24 mouse cellular contexts compared by ENCODE assay signal in the genomic region with DNA sequence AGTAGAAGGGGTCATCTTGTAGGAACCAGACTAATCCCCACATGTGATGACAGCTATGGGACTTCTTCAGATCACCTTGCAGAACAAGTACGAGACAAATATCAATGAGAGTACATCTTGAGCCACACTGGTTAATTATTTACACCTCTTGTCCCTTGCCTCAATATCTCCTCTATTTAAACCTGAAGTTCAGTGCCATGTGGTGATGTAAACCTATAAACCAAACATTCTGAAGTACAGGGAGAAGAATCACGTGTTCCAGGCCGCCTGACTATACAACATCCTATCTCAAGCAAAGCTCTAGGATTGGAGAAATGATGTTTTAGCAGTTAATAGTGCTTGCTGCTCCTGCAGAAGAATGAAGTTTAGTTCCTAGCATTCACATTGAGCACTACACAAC. TPM values are rescaled to one million over a fixed set of nuclear protein-coding genes. Genes with fewer than 3 reads are reported as not detected.
A peak's percentile ranks its signal among the peaks of the same experiment; 100 is the strongest.
DNase-seq lines count a peak whose midpoint lies in the region; ATAC-seq and TF ChIP-seq lines count a peak whose summit lies in the region.
"Had no signal": no experiment of that assay in that cellular context is flagged by ENCODE, and none has a peak within 500 bp of the region (broad histone marks: within the 10 kb centered on the region; RNA-seq: fewer than 3 reads in every experiment).

No protein-coding gene starts in this region.

- H3K4me3 ChIP-seq in liver, embryonic 16.5 days (ENCODE audit: low read depth, low read length) = no peak overlapping the region
- H3K4me3 ChIP-seq in liver, embryonic 12.5 days = no peak overlapping the region
- no peak overlapping the region for H3K4me3 ChIP-seq in midbrain, embryonic 11.5 days (ENCODE audit: low read depth, low read length)
- no peak overlapping the region for H3K4me3 ChIP-seq in midbrain, embryonic 16.5 days (ENCODE audit: low read depth, low read length)
- H3K4me3 ChIP-seq in intestine, embryonic 16.5 days (ENCODE audit: low read length) = no peak overlapping the region
- H3K4me3 ChIP-seq in thymus, adult 2 months (ENCODE audit: control insufficient read depth, insufficient read depth, low read length) = no peak overlapping the region
- H3K4me3 ChIP-seq: embryonic facial prominence, embryonic 13.5 days; embryonic facial prominence, embryonic 15.5 days; erythroblast, embryonic 14.5 days; forebrain, embryonic 10.5 days; forebrain, embryonic 12.5 days had no signal

- peak; percentile 61 for ATAC-seq in liver, embryonic 16.5 days (ENCODE audit: low read depth)
- no peak for ATAC-seq in liver, embryonic 12.5 days
- ATAC-seq in midbrain, embryonic 11.5 days (ENCODE audit: low FRiP score) = no peak
- ATAC-seq in midbrain, embryonic 16.5 days = no peak
- ATAC-seq in intestine, embryonic 16.5 days = peak; percentile 77
- ATAC-seq: forebrain, embryonic 14.5 days had no signal

- no peak for TF ChIP-seq CTCF in thymus, adult 2 months (IDR thresholded peaks at IDR 0.05; ENCODE audit: borderline replicate concordance, control insufficient read depth, extremely low read depth, insufficient read depth, low read length, poor library complexity)

- H3K9ac ChIP-seq in liver, embryonic 16.5 days (ENCODE audit: low read depth, low read length) = no peak overlapping the region
- H3K9ac ChIP-seq in liver, embryonic 12.5 days = no peak overlapping the region
- no peak overlapping the region for H3K9ac ChIP-seq in midbrain, embryonic 11.5 days (ENCODE audit: low read length)
- H3K9ac ChIP-seq in midbrain, embryonic 16.5 days (ENCODE audit: low read depth, low read length) = no peak overlapping the region
- H3K9ac ChIP-seq in intestine, embryonic 16.5 days (ENCODE audit: low read depth, low read length) = no peak overlapping the region
- H3K9ac ChIP-seq: embryonic facial prominence, embryonic 13.5 days; embryonic facial prominence, embryonic 15.5 days; forebrain, embryonic 12.5 days had no signal

- no peaks in the 10 kb centered on the region for H3K9me3 ChIP-seq in liver, embryonic 16.5 days (replicated peaks; ENCODE audit: control insufficient read depth, low read length)
- H3K9me3 ChIP-seq in liver, embryonic 12.5 days (replicated peaks) = no peaks in the 10 kb centered on the region
- H3K9me3 ChIP-seq in midbrain, embryonic 11.5 days (ENCODE audit: control insufficient read depth, low read length) = no peaks in the 10 kb centered on the region
- no peaks in the 10 kb centered on the region for H3K9me3 ChIP-seq in midbrain, embryonic 16.5 days (replicated peaks; ENCODE audit: control insufficient read depth, low read length, poor library complexity, severe bottlenecking)
- H3K9me3 ChIP-seq in intestine, embryonic 16.5 days (ENCODE audit: control insufficient read depth, low read length) = no peaks in the 10 kb centered on the region
- H3K9me3 ChIP-seq: embryonic facial prominence, embryonic 13.5 days; embryonic facial prominence, embryonic 15.5 days; forebrain, embryonic 10.5 days; forebrain, embryonic 12.5 days had no signal

- WGBS in liver, embryonic 16.5 days (ENCODE audit: insufficient replicate concordance) = 75% methylated on average over 3 of the region's 3 CpGs
- 80% methylated on average over 3 of the region's 3 CpGs for WGBS in liver, embryonic 12.5 days (ENCODE audit: insufficient replicate concordance)
- WGBS in midbrain, embryonic 11.5 days = 91% methylated on average over 3 of the region's 3 CpGs
- WGBS in midbrain, embryonic 16.5 days = 92% methylated on average over 3 of the region's 3 CpGs
- WGBS in intestine, embryonic 16.5 days = 68% methylated on average over 3 of the region's 3 CpGs
- 98% methylated on average over 3 of the region's 3 CpGs for WGBS in thymus, adult 2 months

- H3K27me3 ChIP-seq in liver, embryonic 16.5 days (ENCODE audit: control insufficient read depth, insufficient read depth, low read depth, low read length) = no peaks in the 10 kb centered on the region
- H3K27me3 ChIP-seq in liver, embryonic 12.5 days (replicated peaks) = no peaks in the 10 kb centered on the region
- H3K27me3 ChIP-seq in midbrain, embryonic 11.5 days (ENCODE audit: control insufficient read depth, insufficient read depth, low read length) = no peaks in the 10 kb centered on the region
- H3K27me3 ChIP-seq in midbrain, embryonic 16.5 days (ENCODE audit: control insufficient read depth, insufficient read depth, low read depth, low read length) = no peaks in the 10 kb centered on the region
- H3K27me3 ChIP-seq in intestine, embryonic 16.5 days (replicated peaks; ENCODE audit: control insufficient read depth, insufficient read depth, low read length) = no peaks in the 10 kb centered on the region
- no peaks in the 10 kb centered on the region for H3K27me3 ChIP-seq in thymus, adult 2 months (ENCODE audit: control insufficient read depth, insufficient read depth, low read length)
- H3K27me3 ChIP-seq: embryonic facial prominence, embryonic 13.5 days; embryonic facial prominence, embryonic 15.5 days; forebrain, embryonic 12.5 days had no signal

- H3K4me2 ChIP-seq in liver, embryonic 16.5 days (ENCODE audit: low read depth, low read length) = no peak overlapping the region
- no peak overlapping the region for H3K4me2 ChIP-seq in liver, embryonic 12.5 days
- no peak overlapping the region for H3K4me2 ChIP-seq in midbrain, embryonic 11.5 days
- H3K4me2 ChIP-seq in midbrain, embryonic 16.5 days (ENCODE audit: low read length) = no peak overlapping the region
- no peak overlapping the region for H3K4me2 ChIP-seq in intestine, embryonic 16.5 days (ENCODE audit: low read depth, low read length)
- H3K4me2 ChIP-seq: embryonic facial prominence, embryonic 13.5 days; embryonic facial prominence, embryonic 15.5 days; forebrain, embryonic 12.5 days had no signal

- no peak for TF ChIP-seq POLR2A in thymus, adult 2 months (IDR thresholded peaks at IDR 0.05; ENCODE audit: control insufficient read depth, extremely low read depth, insufficient read depth, low read length, poor library complexity)

- peak; percentile 39 for DNase-seq in midbrain, embryonic 11.5 days (ENCODE audit: low spot score, missing footprints)
- peak; percentile 23 for DNase-seq in yolk sac, embryonic 10.5 days (ENCODE audit: low spot score)
- DNase-seq in right cerebral cortex, postnatal 14 days = no peak
- DNase-seq in thymus, adult 2 months = no peak
- DNase-seq: adrenal gland, adult 2 months; adrenal gland, postnatal 10 days; adrenal gland, postnatal 25 days; cerebellum, adult 11 months; cerebellum, adult 18-20 months; cerebellum, adult 8-10 months; cerebellum, adult 9-11 months; cerebellum, postnatal 14 days; cerebellum, postnatal 36 days; embryo, embryonic 11 days had no signal

- no peak overlapping the region for H3K27ac ChIP-seq in liver, embryonic 16.5 days (ENCODE audit: low read length)
- no peak overlapping the region for H3K27ac ChIP-seq in liver, embryonic 12.5 days
- no peak overlapping the region for H3K27ac ChIP-seq in midbrain, embryonic 11.5 days (ENCODE audit: low read depth, low read length)
- no peak overlapping the region for H3K27ac ChIP-seq in midbrain, embryonic 16.5 days (ENCODE audit: low read length)
- H3K27ac ChIP-seq in intestine, embryonic 16.5 days (ENCODE audit: low read length) = no peak overlapping the region
- no peak overlapping the region for H3K27ac ChIP-seq in thymus, adult 2 months (ENCODE audit: control insufficient read depth, insufficient read depth, low read length)
- H3K27ac ChIP-seq: embryonic facial prominence, embryonic 13.5 days; embryonic facial prominence, embryonic 15.5 days; forebrain, embryonic 10.5 days; forebrain, embryonic 12.5 days had no signal

- no peaks in the 10 kb centered on the region; the same call in none of the 2 replicates for H3K4me1 ChIP-seq in liver, embryonic 16.5 days (ENCODE audit: control insufficient read depth, low read depth, low read length)
- no peaks in the 10 kb centered on the region for H3K4me1 ChIP-seq in liver, embryonic 12.5 days
- no peaks in the 10 kb centered on the region for H3K4me1 ChIP-seq in midbrain, embryonic 11.5 days (ENCODE audit: control insufficient read depth, insufficient read depth, low read length)
- no peaks in the 10 kb centered on the region for H3K4me1 ChIP-seq in midbrain, embryonic 16.5 days (ENCODE audit: control insufficient read depth, insufficient read depth, low read length)
- no peaks in the 10 kb centered on the region for H3K4me1 ChIP-seq in intestine, embryonic 16.5 days (ENCODE audit: control insufficient read depth, insufficient read depth, low read length)
- no peaks in the 10 kb centered on the region for H3K4me1 ChIP-seq in thymus, adult 2 months (replicated peaks; ENCODE audit: control insufficient read depth, insufficient read depth, low read length)
- H3K4me1 ChIP-seq: embryonic facial prominence, embryonic 13.5 days; embryonic facial prominence, embryonic 15.5 days; forebrain, embryonic 10.5 days; forebrain, embryonic 12.5 days had no signal

- peaks cover 17% of the 10 kb centered on the region for H3K36me3 ChIP-seq in liver, embryonic 16.5 days (ENCODE audit: control insufficient read depth, insufficient read depth)
- peaks cover 93% of the 10 kb centered on the region for H3K36me3 ChIP-seq in liver, embryonic 12.5 days
- peaks cover 23% of the 10 kb centered on the region for H3K36me3 ChIP-seq in midbrain, embryonic 11.5 days (ENCODE audit: control insufficient read depth, insufficient read depth, low read length)
- peaks cover 45% of the 10 kb centered on the region for H3K36me3 ChIP-seq in midbrain, embryonic 16.5 days (ENCODE audit: control insufficient read depth, insufficient read depth, low read length)
- peaks cover 11% of the 10 kb centered on the region for H3K36me3 ChIP-seq in intestine, embryonic 16.5 days (ENCODE audit: control insufficient read depth, insufficient read depth, low read length)
- peaks cover 65% of the 10 kb centered on the region for H3K36me3 ChIP-seq in thymus, adult 2 months (ENCODE audit: control insufficient read depth, insufficient read depth, low read length)

RNA-seq across cellular contexts. Expression of gene Bace1, which starts 31.9 kb away (rescaled TPM):
- 7.4 and 9.3 TPM in 2 replicates for polyA plus RNA-seq in liver, embryonic 16.5 days (2015; fragmentation: Nextera tagmentation; extraction: Ambion mirVana)
- 9.0 and 9.4 TPM in 2 replicates for polyA plus RNA-seq in liver, embryonic 12.5 days (2016; fragmentation: Nextera tagmentation; extraction: Ambion mirVana)
- 26.9 and 27.1 TPM in 2 replicates for polyA plus RNA-seq in midbrain, embryonic 11.5 days (2014; fragmentation: Nextera tagmentation; extraction: Ambion mirVana)
- polyA plus RNA-seq in midbrain, embryonic 16.5 days (2015; fragmentation: Nextera tagmentation; extraction: Ambion mirVana) = 48.1 and 51.3 TPM in 2 replicates
- 17.8 TPM in 2 replicates for polyA plus RNA-seq in intestine, embryonic 16.5 days (2015; fragmentation: Nextera tagmentation; extraction: Ambion mirVana)
- polyA plus RNA-seq in thymus, adult 2 months (2012; rRNA removed) = 7.7 and 10.1 TPM in 2 replicates

RNA-seq across cellular contexts. Expression of gene Pcsk7, which starts 36.0 kb away (rescaled TPM):
- 7.2 and 8.4 TPM in 2 replicates for polyA plus RNA-seq in liver, embryonic 16.5 days (2015; fragmentation: Nextera tagmentation; extraction: Ambion mirVana)
- 9.8 and 10.6 TPM in 2 replicates for polyA plus RNA-seq in liver, embryonic 12.5 days (2016; fragmentation: Nextera tagmentation; extraction: Ambion mirVana)
- polyA plus RNA-seq in midbrain, embryonic 11.5 days (2014; fragmentation: Nextera tagmentation; extraction: Ambion mirVana) = 11.1 and 14.4 TPM in 2 replicates
- polyA plus RNA-seq in midbrain, embryonic 16.5 days (2015; fragmentation: Nextera tagmentation; extraction: Ambion mirVana) = 22.6 and 25.4 TPM in 2 replicates
- polyA plus RNA-seq in intestine, embryonic 16.5 days (2015; fragmentation: Nextera tagmentation; extraction: Ambion mirVana) = 22.2 and 23.8 TPM in 2 replicates
- 72.8 and 85.1 TPM in 2 replicates for polyA plus RNA-seq in thymus, adult 2 months (2012; rRNA removed)

RNA-seq across cellular contexts. Expression of gene Rnf214, which starts 36.4 kb away (rescaled TPM):
- polyA plus RNA-seq in liver, embryonic 16.5 days (2015; fragmentation: Nextera tagmentation; extraction: Ambion mirVana) = 15.0 and 16.0 TPM in 2 replicates
- 17.5 and 24.0 TPM in 2 replicates for polyA plus RNA-seq in liver, embryonic 12.5 days (2016; fragmentation: Nextera tagmentation; extraction: Ambion mirVana)
- 73.4 and 81.8 TPM in 2 replicates for polyA plus RNA-seq in midbrain, embryonic 11.5 days (2014; fragmentation: Nextera tagmentation; extraction: Ambion mirVana)
- polyA plus RNA-seq in midbrain, embryonic 16.5 days (2015; fragmentation: Nextera tagmentation; extraction: Ambion mirVana) = 97.9 and 118 TPM in 2 replicates
- 35.2 and 36.0 TPM in 2 replicates for polyA plus RNA-seq in intestine, embryonic 16.5 days (2015; fragmentation: Nextera tagmentation; extraction: Ambion mirVana)
- polyA plus RNA-seq in thymus, adult 2 months (2012; rRNA removed) = 23.1 and 30.4 TPM in 2 replicates

RNA-seq across cellular contexts. Expression of gene Cep164, which starts 41.8 kb away (rescaled TPM):
- polyA plus RNA-seq in liver, embryonic 16.5 days (2015; fragmentation: Nextera tagmentation; extraction: Ambion mirVana) = 5.3 and 5.4 TPM in 2 replicates
- polyA plus RNA-seq in liver, embryonic 12.5 days (2016; fragmentation: Nextera tagmentation; extraction: Ambion mirVana) = 6.2 and 8.2 TPM in 2 replicates
- polyA plus RNA-seq in midbrain, embryonic 11.5 days (2014; fragmentation: Nextera tagmentation; extraction: Ambion mirVana) = 12.6 and 14.5 TPM in 2 replicates
- 10.7 and 12.7 TPM in 2 replicates for polyA plus RNA-seq in midbrain, embryonic 16.5 days (2015; fragmentation: Nextera tagmentation; extraction: Ambion mirVana)
- polyA plus RNA-seq in intestine, embryonic 16.5 days (2015; fragmentation: Nextera tagmentation; extraction: Ambion mirVana) = 20.6 and 21.6 TPM in 2 replicates
- polyA plus RNA-seq in thymus, adult 2 months (2012; rRNA removed) = 32.0 and 35.9 TPM in 2 replicates

Comparison
In these comparisons a context has a peak if more than half of its experiments do, and no peak if none do; other contexts are left out.
1. ATAC-seq: peak in liver, embryonic 16.5 days (single experiment) and intestine, embryonic 16.5 days (single experiment); none in liver, embryonic 12.5 days (single experiment), midbrain, embryonic 11.5 days (single experiment) and midbrain, embryonic 16.5 days (single experiment).
2. DNase-seq: peak in midbrain, embryonic 11.5 days (single experiment) and yolk sac, embryonic 10.5 days (single experiment); none in right cerebral cortex, postnatal 14 days (single experiment) and thymus, adult 2 months (single experiment).